Mouse (Mus musculus): ENCODE results near the gene Ift27. TPM values are rescaled to one million over a fixed set of nuclear protein-coding genes. Genes with fewer than 3 reads are reported as not detected.

The Ift27 gene
- 40.1 and 43.6 TPM in 2 replicates for polyA plus RNA-seq (2021; fragmentation: Nextera tagmentation)
- long read RNA-seq, experiment 1, transcript Ift27-201 (7 exons, 1,013 nt): major isoform, 23 of 30 reads
- long read RNA-seq, experiment 1, partial matches to known transcripts: 2 of 30 reads
- long read RNA-seq, experiment 1, other reads (novel, unspliced or antisense): 5 of 30 reads
- long read RNA-seq, experiment 2, transcript Ift27-201 (7 exons, 1,013 nt): major isoform, 18 of 23 reads
- long read RNA-seq, experiment 2, partial matches to known transcripts: 0 of 23 reads
- long read RNA-seq, experiment 2, other reads (novel, unspliced or antisense): 5 of 23 reads

DNA sequence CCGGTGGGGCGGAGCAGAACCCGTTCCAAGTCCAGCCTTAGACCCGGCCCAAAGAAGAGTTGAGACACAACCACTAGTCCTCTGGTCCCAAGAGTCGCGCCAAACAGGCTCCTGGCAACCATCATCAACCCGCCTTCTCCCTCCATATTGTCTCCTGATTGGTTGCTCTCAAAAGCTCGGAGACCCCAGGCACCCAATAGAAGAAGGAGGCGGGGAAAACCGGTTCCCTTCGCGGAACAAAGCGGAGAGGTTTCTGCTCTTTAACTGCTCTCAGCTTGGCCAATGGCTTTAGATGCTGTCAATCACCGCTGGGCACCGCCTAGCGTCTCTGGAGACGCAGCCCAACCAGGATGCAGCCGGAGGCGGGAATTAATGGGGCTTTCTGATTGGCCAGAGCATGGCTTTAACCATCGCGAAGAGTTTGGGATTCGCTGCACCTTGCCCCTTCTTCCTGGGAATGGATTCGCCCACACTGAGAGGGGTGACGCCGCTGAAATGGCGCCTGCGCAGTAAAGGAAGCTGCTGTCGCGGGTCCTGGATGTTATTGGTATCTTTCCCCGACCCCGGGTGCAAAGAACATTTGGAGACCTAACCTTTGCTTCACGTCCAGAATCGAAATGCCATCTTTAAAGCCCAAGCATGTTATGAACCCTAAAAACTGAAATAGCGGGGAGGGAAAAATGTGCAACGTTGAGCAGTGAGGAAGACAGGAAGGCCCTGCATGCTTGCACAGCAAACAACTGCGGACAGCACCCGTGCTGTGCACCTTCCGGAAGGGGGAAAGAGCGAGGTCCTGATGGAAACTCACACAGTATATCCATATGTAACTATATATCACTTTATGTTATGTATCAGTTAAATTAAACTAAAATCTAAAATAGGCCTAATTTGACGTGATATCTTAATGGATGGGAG lies at the start of gene Ift27:
Ift27 (minus strand) TSS at position 136 of the 915 bp plus-strand sequence.

DNA sequence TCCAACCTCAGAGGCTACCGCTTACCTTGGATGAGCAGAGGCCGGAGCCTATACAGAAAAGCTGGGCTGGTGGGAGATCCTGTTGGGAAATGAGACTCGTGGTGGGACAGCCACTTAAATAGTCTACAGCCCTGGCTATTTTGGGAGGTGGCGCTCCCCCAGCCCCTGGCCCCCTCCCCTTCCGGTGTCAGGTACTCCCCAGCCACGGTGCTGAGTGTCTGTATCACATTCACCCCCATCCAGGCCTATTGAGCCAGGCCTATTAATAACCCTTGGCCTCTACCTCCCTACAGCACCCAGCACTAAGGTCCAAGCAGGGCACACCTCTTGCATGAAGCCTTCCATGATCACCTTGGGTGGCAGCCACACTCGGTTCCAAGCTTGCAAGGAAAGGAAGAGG lies 32.4 kb upstream of the Ift27 start, which contains the start of gene Pvalb:
Pvalb (minus strand) TSS at position 89 of the 400 bp plus-strand sequence.

DNA sequence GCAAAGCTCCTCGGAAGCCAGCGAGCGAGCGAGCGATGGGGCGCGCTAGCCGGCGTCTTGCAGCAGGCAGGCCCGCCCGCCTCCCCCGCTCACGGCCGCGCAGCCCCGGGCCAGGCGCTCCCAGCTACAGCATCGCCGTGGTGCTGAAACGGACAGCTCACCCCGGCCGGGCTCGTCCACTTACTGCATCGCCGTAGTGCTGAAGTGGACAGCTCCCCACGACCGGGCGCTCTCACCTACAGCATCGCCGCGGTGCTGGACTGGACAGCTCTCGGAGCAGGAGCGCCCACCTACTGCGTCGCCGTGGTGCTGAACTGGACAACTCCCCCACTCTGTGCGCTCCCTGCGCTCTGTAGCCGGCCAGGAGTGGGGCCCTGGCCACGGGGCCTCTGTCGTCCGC lies 54.2 kb downstream of the Ift27 start, which contains the start of gene Cacng2:
Cacng2 (minus strand) TSS at position 325 of the 400 bp plus-strand sequence.

Other genes with a start within 250 kb of the Ift27 start
- 330 and 344 TPM in 2 replicates for gene Txn2, start 245.1 kb downstream of the Ift27 start, polyA plus RNA-seq (2021; fragmentation: Nextera tagmentation)
- 5.4 and 6.4 TPM in 2 replicates for gene Foxred2, start 217.4 kb downstream of the Ift27 start, polyA plus RNA-seq (2021; fragmentation: Nextera tagmentation)
- 97.5 and 106 TPM in 2 replicates for gene Eif3d, start 203.3 kb downstream of the Ift27 start, polyA plus RNA-seq (2021; fragmentation: Nextera tagmentation)
- 6.2 and 6.3 TPM in 2 replicates for gene Cacng2, start 54.1 kb downstream of the Ift27 start, polyA plus RNA-seq (2021; fragmentation: Nextera tagmentation)
- 50.9 and 51.1 TPM in 2 replicates for gene Pvalb, start 32.3 kb upstream of the Ift27 start, polyA plus RNA-seq (2021; fragmentation: Nextera tagmentation)
- gene Ncf4, start 70.7 kb upstream of the Ift27 start, polyA plus RNA-seq (2021; fragmentation: Nextera tagmentation): 1.5 and 2.1 TPM in 2 replicates
- 0.72 and 0.95 TPM in 2 replicates for gene Csf2rb2, start 131.6 kb upstream of the Ift27 start, polyA plus RNA-seq (2021; fragmentation: Nextera tagmentation)
- 0.46 and 0.55 TPM in 2 replicates for gene Csf2rb, start 151.6 kb upstream of the Ift27 start, polyA plus RNA-seq (2021; fragmentation: Nextera tagmentation)
- gene Tex33, start 221.8 kb upstream of the Ift27 start, polyA plus RNA-seq (2021; fragmentation: Nextera tagmentation): not detected in 2 replicates
- gene Tst, start 231.8 kb upstream of the Ift27 start, polyA plus RNA-seq (2021; fragmentation: Nextera tagmentation): 107 and 112 TPM in 2 replicates
- gene Mpst, start 232.3 kb upstream of the Ift27 start, polyA plus RNA-seq (2021; fragmentation: Nextera tagmentation): 3.4 and 5.7 TPM in 2 replicates

Data from layer of hippocampus, adult 6 months (tissue).